In genomic region chr15:86160906-86161305, GRCm38 (mm10) we compare ENCODE assay signal across 16 mouse cellular contexts.
"Had no signal": no experiment of that assay in that cellular context is flagged by ENCODE, and none has a peak within 500 bp of the region (broad histone marks: within the 10 kb centered on the region; RNA-seq: fewer than 3 reads in every experiment).

No protein-coding gene starts in this region.

- H3K4me3 ChIP-seq: limb, embryonic 12.5 days; limb, embryonic 15.5 days; megakaryocyte, embryonic 14.5 days; midbrain, embryonic 10.5 days; stomach, embryonic 15.5 days had no signal

- H3K27ac ChIP-seq: kidney, postnatal 0 days; limb, embryonic 12.5 days; limb, embryonic 15.5 days; liver, embryonic 14.5 days; macrophage; midbrain, embryonic 10.5 days; stomach, embryonic 15.5 days had no signal

- H3K27me3 ChIP-seq: limb, embryonic 12.5 days; limb, embryonic 15.5 days; megakaryocyte, embryonic 14.5 days; stomach, embryonic 15.5 days had no signal

- H3K4me1 ChIP-seq: midbrain, embryonic 10.5 days; stomach, embryonic 15.5 days had no signal

- DNase-seq: kidney, adult 2 months; kidney, postnatal 4 days; left cerebral cortex, postnatal 4 days; liver, postnatal 0 days; lung, embryonic 14.5 days; midbrain, embryonic 14.5 days; spleen, adult 18-20 months; thymus, postnatal 25 days had no signal
